Mouse (Mus musculus) midbrain, embryonic 12.5 days (tissue): ENCODE results near the gene Mapk1ip1. TPM values are rescaled to one million over a fixed set of nuclear protein-coding genes. Genes with fewer than 3 reads are reported as not detected.
A peak's percentile ranks its signal among the peaks of the same experiment; 100 is the strongest.

Source experiments
- ATAC-seq: fragments of 200-750 bp; cut with Nextera tagmentation; 2 replicates; pipeline ENCODE4 v1.8.0; 2017; ENCODE audit warnings: low read depth, moderate TSS enrichment, moderate library complexity; ENCODE audit not compliant: low FRiP score
- H3K27ac ChIP-seq: fragments of 300-500 bp; sonication (generic); replicated peaks from 2 replicates; pipeline ENCODE4 v1.5.1; 2016; ENCODE audit warnings: mild to moderate bottlenecking
- H3K27me3 ChIP-seq: fragments of 300-500 bp; sonication (generic); 2 replicates; pipeline ENCODE4 v1.6.1; 2016; ENCODE audit warnings: mild to moderate bottlenecking
- H3K36me3 ChIP-seq: fragments of 300-500 bp; sonication (generic); 2 replicates; pipeline ENCODE4 v1.6.1; 2016
- H3K4me1 ChIP-seq: fragments of 300-500 bp; sonication (generic); 2 replicates; pipeline ENCODE4 v1.6.1; 2016
- H3K4me2 ChIP-seq: fragments of 300-500 bp; sonication (generic); replicated peaks from 2 replicates; pipeline ENCODE4 v1.6.1; 2016; ENCODE audit warnings: mild to moderate bottlenecking, moderate library complexity
- H3K4me3 ChIP-seq: fragments of 300-500 bp; sonication (generic); 2 replicates; pipeline ENCODE4 v1.5.1; 2016; ENCODE audit warnings: mild to moderate bottlenecking
- H3K9ac ChIP-seq: fragments of 300-500 bp; sonication (generic); replicated peaks from 2 replicates; pipeline ENCODE4 v1.6.1; 2016; ENCODE audit warnings: mild to moderate bottlenecking, moderate library complexity
- H3K9me3 ChIP-seq: fragments of 300-500 bp; sonication (generic); 2 replicates; pipeline ENCODE4 v1.6.1; 2016; ENCODE audit warnings: mild to moderate bottlenecking
- WGBS: fragments of 180-500 bp; shearing (Covaris S2); methylation state at CpG from one replicate; pipeline ENCODE4 v1.1.7; 2016; 5-methylcytosine and 5-hydroxymethylcytosine counted together
- polyA plus RNA-seq: library from polyadenylated mRNA; unstranded; fragments of >200 nt; fragmentation: Nextera tagmentation; extraction: Ambion mirVana; gene quantifications from 2 replicates; pipeline ENCODE4 v1.2.1, GENCODE M21; 2016

Mapk1ip1 gene
- 14.4 and 14.9 TPM in 2 replicates for polyA plus RNA-seq

DNA sequence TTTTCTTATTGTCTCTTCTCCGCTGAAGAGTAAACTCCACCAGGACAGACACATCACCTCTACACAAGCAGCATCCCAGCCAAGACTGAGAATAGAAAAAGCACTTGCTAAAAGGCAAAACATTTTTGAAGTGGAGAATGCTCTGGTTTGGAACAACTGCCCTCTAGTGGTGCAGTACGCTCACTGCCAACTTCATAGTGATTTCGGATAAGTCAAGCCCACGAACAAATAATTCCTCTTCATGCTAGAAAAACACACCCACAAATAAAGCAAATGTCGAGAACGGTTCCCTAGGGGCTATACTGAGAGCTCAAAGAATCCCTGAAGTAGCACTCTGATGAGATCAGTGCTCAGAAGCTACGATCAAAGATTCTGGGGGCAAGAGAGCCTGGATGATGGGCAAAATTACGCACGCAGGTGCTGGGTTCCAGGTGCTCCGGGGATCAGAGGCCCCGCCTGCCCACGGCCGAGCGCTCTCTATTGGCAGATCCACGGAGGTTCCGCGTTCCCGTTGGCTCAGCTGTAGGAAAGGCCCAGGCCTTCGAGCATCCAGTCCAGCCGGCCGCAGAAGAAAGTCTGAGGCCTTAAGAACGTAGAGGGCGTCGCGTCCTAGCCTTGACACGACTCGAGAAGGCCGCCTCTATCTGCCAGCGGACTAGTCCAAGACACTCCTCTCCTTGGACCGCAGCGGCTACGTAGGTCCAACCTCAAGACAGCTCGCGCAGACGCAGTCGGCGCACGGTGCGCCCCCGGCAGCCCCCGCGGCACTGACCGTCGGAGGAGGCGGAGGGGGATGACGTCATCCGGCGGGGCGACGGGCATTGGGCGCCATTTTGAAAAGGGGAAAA is at the start of gene Mapk1ip1, which contains the start of gene Ppp2r2d:
Gene Mapk1ip1 (minus strand): TSS at position 730 of the 848 bp plus-strand sequence.
Gene Ppp2r2d (plus strand): TSS at position 536 of the 848 bp plus-strand sequence.
- 0 out of 2 replicates have a peak, but pooled peaks cover 12% of the 10 kb centered on the region for H3K36me3 ChIP-seq
- H3K9me3 ChIP-seq, result no peaks in the 10 kb centered on the region
- ATAC-seq, result peak; percentile 93
- H3K4me3 ChIP-seq, result peak within 1 kb of the TSS; percentile 77
- H3K4me1 ChIP-seq, result peaks cover 42% of the 10 kb centered on the region
- H3K27ac ChIP-seq, result peak within 1 kb of the TSS; percentile 95
- H3K27me3 ChIP-seq, result no peaks in the 10 kb centered on the region
- WGBS, result under 1% methylated on average over 51 of the region's 51 CpGs
- peak within 1 kb of the TSS; percentile 95 for H3K9ac ChIP-seq
- H3K4me2 ChIP-seq, result peak within 1 kb of the TSS; percentile 92

GRCm38 (mm10) chr7:138885365-138886289 is 39.6 kb upstream of the Mapk1ip1 start:
- H3K4me1 ChIP-seq, result no peaks in the 10 kb centered on the region
- H3K36me3 ChIP-seq, result peaks cover 44% of the 10 kb centered on the region
- H3K9ac ChIP-seq, result no peak overlapping the region
- no peak for ATAC-seq
- no peaks in the 10 kb centered on the region for H3K9me3 ChIP-seq
- no peak overlapping the region for H3K27ac ChIP-seq
- H3K4me3 ChIP-seq, result no peak overlapping the region
- no peak overlapping the region for H3K4me2 ChIP-seq
- H3K27me3 ChIP-seq, result no peaks in the 10 kb centered on the region
- 92% methylated on average over 12 of the region's 13 CpGs for WGBS

DNA sequence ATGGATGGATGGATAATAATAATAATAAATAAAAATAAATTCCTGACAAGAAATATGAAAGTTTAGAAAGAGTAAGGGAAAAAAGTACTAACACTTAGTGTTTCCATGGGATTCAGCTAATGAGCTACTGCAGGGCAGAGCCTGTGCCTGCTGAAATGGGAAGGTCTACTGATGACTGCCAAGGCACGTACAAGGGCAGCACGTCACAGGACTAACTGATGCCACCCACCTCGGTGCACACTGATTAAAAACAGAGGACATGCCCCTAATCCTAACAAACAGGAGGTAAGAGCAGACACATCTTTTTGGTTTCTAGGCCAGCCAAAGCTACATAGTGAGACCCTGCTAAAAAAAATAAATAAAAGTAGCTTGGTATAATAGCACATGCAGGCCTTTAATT is 37.7 kb upstream of the Mapk1ip1 start:
- Histone ChIP-seq H3K9me3 (no peaks in the 10 kb centered on the region), H3K4me2 (no peak overlapping the region), H3K27me3 (no peaks in the 10 kb centered on the region), H3K4me3 (no peak overlapping the region), H3K9ac (no peak overlapping the region), H3K27ac (no peak overlapping the region), H3K36me3 (peaks cover 63% of the 10 kb centered on the region), H3K4me1 (no peaks in the 10 kb centered on the region)
- no peak for ATAC-seq
- 85% methylated on average over 3 of the region's 3 CpGs for WGBS

DNA sequence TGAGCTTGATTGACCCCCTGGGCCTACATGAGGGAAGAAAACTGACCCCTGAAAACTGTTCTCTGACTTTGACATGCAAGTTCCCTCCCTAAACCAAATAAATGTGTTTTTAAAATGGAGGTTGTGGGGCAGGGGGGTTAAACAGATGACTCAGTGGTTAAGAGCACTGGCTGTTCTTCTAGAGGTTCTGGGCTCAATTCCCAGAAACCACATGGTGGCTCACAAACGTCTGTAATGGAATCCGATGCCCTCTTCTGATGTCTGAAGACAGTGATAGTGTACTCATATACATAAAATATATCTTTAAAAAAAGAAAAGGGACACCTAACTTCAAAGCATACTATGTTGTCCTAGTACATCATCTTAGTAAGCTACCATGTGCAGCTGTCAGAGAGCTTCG is 29.0 kb upstream of the Mapk1ip1 start:
- Histone ChIP-seq H3K4me2 (no peak overlapping the region), H3K36me3 (peaks cover 94% of the 10 kb centered on the region), H3K4me1 (no peaks in the 10 kb centered on the region), H3K27me3 (no peaks in the 10 kb centered on the region), H3K9ac (no peak overlapping the region), H3K4me3 (no peak overlapping the region), H3K9me3 (no peaks in the 10 kb centered on the region), H3K27ac (no peak overlapping the region)
- WGBS, result 83% methylated on average over 3 of the region's 3 CpGs
- no peak for ATAC-seq

- Histone ChIP-seq H3K4me2 (no peak overlapping the region), H3K27ac (no peak overlapping the region), H3K27me3 (no peaks in the 10 kb centered on the region), H3K9me3 (no peaks in the 10 kb centered on the region), H3K4me3 (no peak overlapping the region), H3K9ac (no peak overlapping the region), H3K36me3 (peaks cover 90% of the 10 kb centered on the region), H3K4me1 (no peaks in the 10 kb centered on the region)
- 91% methylated on average over 3 of the region's 3 CpGs for WGBS
- ATAC-seq, result no peak
These were observed 26.9 kb upstream of the Mapk1ip1 start for GRCm38 (mm10) chr7:138872956-138873355.

DNA sequence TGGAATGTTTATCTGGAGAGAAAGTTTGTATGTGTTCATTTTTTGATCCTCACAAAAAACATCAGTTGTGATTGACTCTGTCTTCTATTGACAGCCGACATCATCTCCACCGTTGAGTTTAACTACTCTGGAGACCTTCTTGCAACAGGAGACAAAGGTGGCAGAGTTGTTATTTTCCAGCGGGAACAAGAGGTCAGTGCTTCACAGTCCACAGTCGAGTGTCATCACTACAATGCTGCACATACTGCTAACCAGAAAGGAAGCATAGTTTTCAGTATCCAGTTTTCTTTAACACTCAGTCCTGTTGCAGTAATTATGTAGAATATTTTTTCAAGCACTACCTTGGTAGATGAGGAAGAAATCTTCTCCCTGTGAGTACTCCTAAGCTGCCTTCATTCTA is 22.2 kb upstream of the Mapk1ip1 start:
- 89% methylated on average over 4 of the region's 4 CpGs for whole genome bisulfite sequencing
- Histone ChIP-seq H3K4me2 (no peak overlapping the region), H3K36me3 (peaks cover 51% of the 10 kb centered on the region), H3K27ac (no peak overlapping the region), H3K27me3 (no peaks in the 10 kb centered on the region), H3K4me3 (no peak overlapping the region), H3K9ac (no peak overlapping the region), H3K9me3 (no peaks in the 10 kb centered on the region), H3K4me1 (no peaks in the 10 kb centered on the region)
- no peak for ATAC-seq

GRCm38 (mm10) chr7:138867286-138867685 is 21.2 kb upstream of the Mapk1ip1 start:
- no peak overlapping the region for H3K27ac ChIP-seq
- no peak for ATAC-seq
- no peaks in the 10 kb centered on the region for H3K9me3 ChIP-seq
- H3K36me3 ChIP-seq, result peaks cover 41% of the 10 kb centered on the region
- no peak overlapping the region for H3K4me3 ChIP-seq
- WGBS, result 87% methylated on average over 6 of the region's 6 CpGs
- H3K9ac ChIP-seq, result no peak overlapping the region
- H3K4me2 ChIP-seq, result no peak overlapping the region
- no peaks in the 10 kb centered on the region for H3K4me1 ChIP-seq
- no peaks in the 10 kb centered on the region for H3K27me3 ChIP-seq

DNA sequence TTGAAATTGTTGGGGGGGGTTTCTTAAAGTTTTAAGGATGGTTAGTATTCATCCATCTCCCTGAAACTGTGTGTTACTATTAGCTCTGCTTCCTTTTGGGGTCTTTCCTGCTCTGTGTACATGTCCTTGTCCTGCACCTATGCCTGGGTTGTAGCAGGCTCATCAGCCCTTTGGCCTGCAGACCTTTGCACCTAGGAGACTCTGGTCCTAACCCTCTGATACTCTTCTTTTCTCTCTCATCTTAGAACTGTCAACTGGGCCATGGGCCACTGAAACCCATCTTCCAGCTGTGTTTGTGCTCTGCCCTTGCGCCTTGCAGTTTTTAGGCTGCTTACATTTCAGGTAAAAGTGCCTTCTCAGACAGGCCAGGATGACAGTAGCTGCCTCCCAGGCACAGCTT is 18.7 kb upstream of the Mapk1ip1 start:
- no peak for ATAC-seq
- Histone ChIP-seq H3K4me2 (no peak overlapping the region), H3K4me1 (no peaks in the 10 kb centered on the region), H3K9ac (no peak overlapping the region), H3K9me3 (no peaks in the 10 kb centered on the region), H3K4me3 (no peak overlapping the region), H3K27ac (no peak overlapping the region), H3K27me3 (no peaks in the 10 kb centered on the region), H3K36me3 (peaks cover 33% of the 10 kb centered on the region)
- 94% methylated on average over 1 of the region's 1 CpGs for WGBS

DNA sequence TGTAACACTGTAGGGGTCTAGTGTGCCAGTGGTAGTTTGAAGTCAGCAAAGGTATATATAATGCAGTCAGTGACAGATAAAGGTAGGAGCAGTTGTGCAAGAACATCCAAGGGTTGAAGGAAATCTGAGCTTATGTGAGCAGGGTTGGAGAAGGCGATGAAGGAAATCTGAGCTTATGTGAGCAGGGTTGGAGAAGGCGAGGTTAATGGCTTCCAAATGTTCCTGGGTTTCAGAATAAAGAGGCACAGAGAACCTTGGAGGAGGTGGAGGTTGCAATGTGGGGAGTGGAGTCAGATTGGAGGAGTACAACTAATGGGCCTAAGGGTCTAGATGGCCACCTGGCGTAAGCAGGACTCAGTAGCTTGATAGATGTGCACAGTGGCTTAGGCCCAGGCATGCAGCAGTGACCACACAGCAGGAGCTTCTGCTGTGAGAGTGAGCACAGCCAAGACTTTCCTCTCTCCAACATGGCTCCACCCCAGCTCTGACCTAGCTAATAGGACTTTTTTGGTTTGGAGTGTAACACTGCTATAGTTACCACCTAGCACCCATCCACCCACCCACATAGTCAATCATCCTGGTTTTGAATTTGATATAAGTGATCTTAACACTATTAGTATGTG is 18.0 kb upstream of the Mapk1ip1 start:
- H3K27ac ChIP-seq, result no peak overlapping the region
- no peak overlapping the region for H3K4me3 ChIP-seq
- H3K9me3 ChIP-seq, result no peaks in the 10 kb centered on the region
- WGBS, result 86% methylated on average over 3 of the region's 3 CpGs
- H3K4me2 ChIP-seq, result no peak overlapping the region
- H3K4me1 ChIP-seq, result no peaks in the 10 kb centered on the region
- no peak overlapping the region for H3K9ac ChIP-seq
- peaks cover 27% of the 10 kb centered on the region for H3K36me3 ChIP-seq
- no peaks in the 10 kb centered on the region for H3K27me3 ChIP-seq
- no peak for ATAC-seq

DNA sequence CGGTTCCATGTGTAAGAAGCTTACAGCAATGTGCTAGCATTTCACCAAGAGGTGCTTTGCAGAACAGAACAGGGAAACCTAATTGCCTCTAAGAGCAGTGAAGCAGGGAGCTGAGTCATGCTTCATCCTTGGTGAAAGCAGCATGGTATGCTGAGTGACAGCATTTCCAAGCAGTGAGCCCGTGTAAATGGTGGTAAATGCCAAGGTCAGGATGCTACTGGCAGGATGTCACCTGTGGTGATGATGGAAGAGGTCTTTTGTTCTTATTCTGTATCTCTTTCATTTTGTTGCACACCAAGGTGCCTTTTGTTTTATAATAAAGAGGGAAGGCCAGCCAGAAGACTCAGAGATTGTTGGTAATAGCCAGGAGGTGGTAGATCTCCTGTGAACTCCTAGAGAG is 10.6 kb upstream of the Mapk1ip1 start:
- H3K4me1 ChIP-seq, result no peaks in the 10 kb centered on the region
- no peak overlapping the region for H3K27ac ChIP-seq
- H3K27me3 ChIP-seq, result no peaks in the 10 kb centered on the region
- H3K4me2 ChIP-seq, result no peak overlapping the region
- peaks cover 46% of the 10 kb centered on the region for H3K36me3 ChIP-seq
- H3K9ac ChIP-seq, result no peak overlapping the region
- no peak for ATAC-seq
- 81% methylated on average over 2 of the region's 2 CpGs for WGBS
- H3K9me3 ChIP-seq, result no peaks in the 10 kb centered on the region
- H3K4me3 ChIP-seq, result no peak overlapping the region

GRCm38 (mm10) chr7:138854201-138854600 is 8.1 kb upstream of the Mapk1ip1 start:
- Histone ChIP-seq H3K9ac (no peak overlapping the region), H3K36me3 (peaks cover 51% of the 10 kb centered on the region), H3K9me3 (no peaks in the 10 kb centered on the region), H3K27ac (no peak overlapping the region), H3K4me2 (no peak overlapping the region), H3K4me3 (no peak overlapping the region), H3K27me3 (no peaks in the 10 kb centered on the region), H3K4me1 (peaks cover 5% of the 10 kb centered on the region; the same call in 1 of the 2 replicates)
- 88% methylated on average over 2 of the region's 2 CpGs for WGBS
- no peak for ATAC-seq
